Mouse (Mus musculus) liver, adult 2 months (tissue): Measurements from ENCODE around the gene Prkce. TPM values are rescaled to one million over a fixed set of nuclear protein-coding genes. Genes with fewer than 3 reads are reported as not detected.

Experiments used
- DNase-seq: peaks from one replicate; pipeline ENCODE4 v3.0.0-alpha.2; 2011; ENCODE audit warnings: low read depth, low spot score; ENCODE audit errors: extremely low read depth
- H3K27ac ChIP-seq: fragments of 200-500 bp; replicated peaks from 2 replicates; pipeline ENCODE4 v1.5.1; 2012; ENCODE audit warnings: low read depth, mild to moderate bottlenecking, control low read depth, inconsistent platforms, low read length; ENCODE audit not compliant: insufficient read depth
- H3K27me3 ChIP-seq: fragments of 200-500 bp; 2 replicates; pipeline ENCODE4 v1.6.1; 2012; ENCODE audit warnings: mild to moderate bottlenecking, moderate library complexity, low read length, inconsistent platforms; ENCODE audit not compliant: control insufficient read depth, insufficient read depth
- H3K36me3 ChIP-seq: fragments of 200-500 bp; 2 replicates; pipeline ENCODE4 v1.6.1; 2012; ENCODE audit warnings: low read length, inconsistent platforms; ENCODE audit not compliant: control insufficient read depth, insufficient read depth
- H3K4me1 ChIP-seq: fragments of 200-500 bp; 2 replicates; pipeline ENCODE4 v1.6.1; 2011; ENCODE audit warnings: low read length; ENCODE audit not compliant: control insufficient read depth, insufficient read depth
- H3K4me3 ChIP-seq: fragments of 200-500 bp; 2 replicates; pipeline ENCODE4 v1.5.1; 2011; ENCODE audit warnings: low read depth, mild to moderate bottlenecking, control low read depth, low read length, moderate library complexity; ENCODE audit not compliant: insufficient read depth
- H3K79me2 ChIP-seq: fragments of 200-500 bp; 2 replicates; pipeline ENCODE4 v1.6.1; 2012; ENCODE audit warnings: inconsistent platforms, mild to moderate bottlenecking, low read length, moderate library complexity; ENCODE audit not compliant: control insufficient read depth, insufficient read depth
- H3K9ac ChIP-seq: fragments of 200-500 bp; 2 replicates; pipeline ENCODE4 v1.6.1; 2012; ENCODE audit warnings: low read depth, mild to moderate bottlenecking, control low read depth, inconsistent platforms, low read length
- CTCF ChIP-seq: fragments of 200-500 bp; IDR thresholded peaks from 2 replicates; pipeline ENCODE4 v1.5.1; 2011; ENCODE audit warnings: low read depth, low read length, control low read depth
- POLR2A ChIP-seq: fragments of 200-500 bp; IDR thresholded peaks from 2 replicates; pipeline ENCODE4 v1.6.1; 2011; ENCODE audit warnings: low read length, control low read depth; ENCODE audit not compliant: insufficient read depth; ENCODE audit errors: extremely low read depth
- WGBS: fragments of 180-500 bp; shearing (Covaris S2); methylation state at CpG from one replicate; pipeline ENCODE4 v1.1.7; 2018; 5-methylcytosine and 5-hydroxymethylcytosine counted together
- polyA plus RNA-seq: library from polyadenylated mRNA; depleted of rRNA; stranded (reverse); fragments of >200 nt; gene quantifications from 2 replicates; pipeline ENCODE4 v1.2.3, GENCODE M21; 2012
- total RNA-seq: library from RNA; depleted of rRNA; stranded (reverse); fragments of >200 nt; gene quantifications from 2 replicates; pipeline ENCODE4 v1.2.3, GENCODE M21; 2014

Gene Prkce
- total and polyA plus RNA-seq, 2 experiments: 2.0 to 6.4 TPM

DNA sequence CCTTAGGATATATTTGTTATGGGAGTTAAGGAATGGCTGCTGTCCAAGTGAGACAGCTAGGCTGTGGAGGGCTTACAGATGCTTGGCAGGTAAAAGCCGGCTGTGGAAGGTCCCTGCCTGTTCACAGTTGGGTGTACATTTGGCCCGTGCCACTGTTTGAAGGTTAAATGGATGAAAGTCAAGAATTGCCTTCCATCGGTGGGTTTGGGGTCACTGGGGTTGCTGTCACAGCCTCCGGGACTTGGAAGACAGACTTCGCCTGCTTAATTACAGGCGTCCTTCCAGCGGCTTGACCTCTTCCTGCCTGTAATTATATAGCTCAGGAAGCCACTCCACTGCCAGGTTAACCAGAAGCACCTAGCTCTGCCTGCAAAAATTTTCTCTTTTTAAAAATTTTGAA is 200.1 kb downstream of the Prkce start:
- DNase-seq: no peak
- H3K9ac ChIP-seq: no peak overlapping the region
- H3K27ac ChIP-seq: no peak overlapping the region
- TF ChIP-seq CTCF (no peak), POLR2A (no peak)
- H3K4me3 ChIP-seq: no peak overlapping the region
- no peaks in the 10 kb centered on the region for H3K27me3 ChIP-seq
- H3K79me2 ChIP-seq: peaks cover 8% of the 10 kb centered on the region; the same call in 1 of the 2 replicates
- H3K4me1 ChIP-seq: peaks cover 11% of the 10 kb centered on the region
- no peaks in the 10 kb centered on the region for H3K36me3 ChIP-seq
- 67% methylated on average over 7 of the region's 7 CpGs for WGBS

DNA sequence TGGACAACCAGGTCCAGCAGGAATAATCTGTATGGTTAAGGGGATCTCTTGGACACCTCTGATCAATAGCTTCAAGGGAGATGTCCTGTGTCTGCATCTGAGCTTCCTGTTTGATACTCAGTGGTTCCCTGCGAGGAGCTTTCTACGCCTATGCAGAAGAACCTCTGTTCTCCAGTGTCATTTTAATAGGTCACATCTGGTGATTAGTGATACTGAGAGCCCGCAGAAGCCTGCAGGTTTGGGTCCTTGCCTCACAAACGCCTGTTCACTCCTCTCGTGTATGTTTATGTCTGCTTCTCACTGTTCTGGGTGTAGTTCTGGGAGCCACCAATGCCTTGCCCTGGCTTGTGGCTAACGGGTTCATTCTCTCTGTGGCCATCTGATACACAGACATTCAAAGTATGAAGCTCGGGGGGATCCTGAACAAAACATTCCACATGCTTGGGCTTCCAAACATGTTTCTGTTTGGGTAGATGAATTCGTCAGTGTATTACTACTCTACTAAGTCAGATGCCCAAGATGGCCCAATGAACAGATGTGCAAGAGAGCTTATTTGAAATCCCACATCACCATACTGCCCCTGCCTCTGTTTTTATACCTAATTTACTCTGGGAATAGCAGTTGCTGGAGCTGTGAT is 202.6 kb downstream of the Prkce start:
- Histone ChIP-seq H3K4me3 (no peak overlapping the region), H3K9ac (no peak overlapping the region), H3K27ac (no peak overlapping the region), H3K27me3 (no peaks in the 10 kb centered on the region), H3K4me1 (peaks cover 8% of the 10 kb centered on the region), H3K36me3 (no peaks in the 10 kb centered on the region), H3K79me2 (peaks cover 15% of the 10 kb centered on the region; the same call in 1 of the 2 replicates)
- DNase-seq: no peak
- 84% methylated on average over 8 of the region's 8 CpGs for WGBS
- TF ChIP-seq POLR2A (no peak), CTCF (no peak)

DNA sequence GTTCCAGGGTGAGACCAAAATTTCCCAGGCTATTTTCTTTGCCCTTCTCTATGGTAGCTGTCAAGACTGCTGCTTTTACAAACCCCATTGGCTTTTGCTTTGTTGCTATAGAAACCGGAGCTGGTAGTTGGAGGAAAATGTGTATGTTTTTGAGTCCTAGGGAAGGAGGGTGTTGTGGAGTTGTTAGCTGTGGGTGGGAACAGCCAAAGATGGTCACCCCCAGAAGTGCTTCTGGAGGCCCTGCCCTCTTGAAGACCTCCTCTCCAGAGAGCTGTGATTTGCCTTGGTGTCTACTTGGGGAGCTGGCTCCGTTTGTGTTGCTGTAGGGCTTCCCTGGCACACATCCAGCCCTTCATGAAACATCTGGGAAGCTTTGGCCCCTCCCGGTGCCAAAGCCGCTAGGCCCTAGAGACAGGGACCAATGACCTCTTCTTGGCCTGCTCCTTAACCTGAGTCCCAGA is 203.5 kb downstream of the Prkce start:
- Histone ChIP-seq H3K9ac (no peak overlapping the region), H3K36me3 (no peaks in the 10 kb centered on the region), H3K27ac (no peak overlapping the region), H3K4me3 (no peak overlapping the region), H3K79me2 (peaks cover 15% of the 10 kb centered on the region; the same call in 1 of the 2 replicates), H3K27me3 (no peaks in the 10 kb centered on the region), H3K4me1 (peaks cover 8% of the 10 kb centered on the region)
- no peak for TF ChIP-seq POLR2A
- TF ChIP-seq CTCF: no peak
- 33% methylated on average over 4 of the region's 4 CpGs for WGBS
- peak; percentile 37 for DNase-seq

DNA sequence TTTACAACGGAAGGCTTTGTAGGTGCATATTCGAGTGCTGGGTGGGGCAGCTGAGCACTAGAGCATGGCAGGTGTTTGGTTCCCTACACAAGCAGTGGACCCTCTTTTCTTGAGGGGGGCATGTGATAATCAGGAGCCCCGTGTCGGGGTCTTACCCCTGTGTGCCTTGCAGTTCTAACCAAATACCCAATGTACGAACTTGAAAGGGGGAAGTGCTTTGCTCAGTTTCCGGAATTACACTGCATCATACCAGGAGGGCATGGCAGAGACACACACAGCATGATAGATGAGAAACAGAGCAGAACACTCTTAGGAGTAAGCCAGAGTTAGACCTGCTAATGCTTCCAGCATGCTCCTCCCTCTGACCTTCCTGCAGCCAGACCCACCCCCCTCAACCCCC is 208.8 kb downstream of the Prkce start:
- WGBS: 93% methylated on average over 6 of the region's 6 CpGs
- H3K4me3 ChIP-seq: no peak overlapping the region
- no peak for TF ChIP-seq POLR2A
- TF ChIP-seq CTCF: no peak

DNA sequence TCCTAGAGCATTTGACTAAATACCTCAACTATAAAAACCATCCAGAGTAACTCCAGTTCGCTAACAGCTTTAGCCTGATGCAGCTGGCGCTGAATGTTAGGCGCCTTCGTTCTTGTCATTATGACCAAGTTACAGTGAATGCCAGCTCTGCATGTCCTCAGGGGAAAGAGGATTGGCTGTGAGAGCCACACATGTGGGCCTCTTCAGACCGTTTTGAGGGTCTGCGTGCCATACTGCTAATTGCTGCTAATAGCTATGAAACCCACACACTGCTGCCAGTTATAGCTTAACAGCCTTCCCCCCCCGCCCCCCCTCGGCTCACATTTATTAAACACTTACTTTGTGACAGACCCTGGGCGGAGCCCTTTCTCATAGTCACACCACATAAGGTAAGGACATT is 210.3 kb downstream of the Prkce start:
- H3K9ac ChIP-seq: no peak overlapping the region
- H3K79me2 ChIP-seq: peaks cover 11% of the 10 kb centered on the region; the same call in 1 of the 2 replicates
- no peaks in the 10 kb centered on the region for H3K27me3 ChIP-seq
- no peak overlapping the region for H3K4me3 ChIP-seq
- TF ChIP-seq CTCF: no peak
- TF ChIP-seq POLR2A: no peak
- no peaks in the 10 kb centered on the region for H3K4me1 ChIP-seq
- H3K27ac ChIP-seq: no peak overlapping the region
- no peaks in the 10 kb centered on the region for H3K36me3 ChIP-seq
- WGBS: over 99% methylated on average over 9 of the region's 9 CpGs
- DNase-seq: no peak

More for the DNA sequence above, 208.8 kb downstream of the Prkce start:
- H3K27ac ChIP-seq: no peak overlapping the region
- DNase-seq: no peak
- H3K79me2 ChIP-seq: peaks cover 11% of the 10 kb centered on the region; the same call in 1 of the 2 replicates
- no peaks in the 10 kb centered on the region for H3K36me3 ChIP-seq
- H3K27me3 ChIP-seq: no peaks in the 10 kb centered on the region
- H3K4me1 ChIP-seq: peaks cover 5% of the 10 kb centered on the region; the same call in 1 of the 2 replicates
- no peak overlapping the region for H3K9ac ChIP-seq

DNA sequence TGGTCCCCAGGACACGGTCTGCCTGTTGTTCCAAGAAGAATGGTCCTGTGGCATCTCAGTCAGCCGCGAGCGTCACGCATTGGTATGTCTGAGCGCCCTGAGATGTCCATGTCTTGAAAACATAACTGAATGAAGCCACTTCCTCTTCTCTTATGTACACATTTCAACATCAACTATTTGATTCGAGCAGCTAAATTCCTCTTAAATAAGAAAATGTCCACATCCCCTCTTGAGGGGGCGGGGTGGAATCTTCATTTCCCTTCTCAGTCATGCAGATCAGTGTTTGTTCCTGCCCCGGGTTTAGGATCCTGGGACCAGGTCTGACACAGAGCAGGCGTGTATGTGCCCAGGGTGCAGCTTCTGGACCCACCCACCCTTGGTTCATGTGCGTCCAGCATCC is 211.0 kb downstream of the Prkce start:
- DNase-seq: peak; percentile 21
- no peak for TF ChIP-seq POLR2A
- TF ChIP-seq CTCF: no peak
- Histone ChIP-seq H3K4me1 (no peaks in the 10 kb centered on the region), H3K9ac (no peak overlapping the region), H3K4me3 (no peak overlapping the region), H3K36me3 (no peaks in the 10 kb centered on the region), H3K27me3 (no peaks in the 10 kb centered on the region), H3K79me2 (peaks cover 11% of the 10 kb centered on the region; the same call in 1 of the 2 replicates), H3K27ac (no peak overlapping the region)
- 86% methylated on average over 11 of the region's 11 CpGs for WGBS
